Mouse (Mus musculus) adipocyte (in vitro differentiated cells): ENCODE data around the gene Zfyve26.
A peak's percentile ranks its signal among the peaks of the same experiment; 100 is the strongest.
"Not testable (repeated sequence)": the region's sequence is repeated elsewhere in the genome, so short reads cannot be mapped to it uniquely, and the experiment has no call there.

Source experiments
- DNase-seq: peaks from one replicate; pipeline ENCODE4 v3.0.0-alpha.2; 2016; ENCODE audit warnings: low spot score

Zfyve26 gene

GRCm38 (mm10) chr12:79260154-79260553 is 36.0 kb downstream of the Zfyve26 start:
- DNase-seq: no peak

- DNase-seq: no peak
These were observed 41.1 kb downstream of the Zfyve26 start for GRCm38 (mm10) chr12:79254975-79255374.

GRCm38 (mm10) chr12:79253294-79254053 is 42.6 kb downstream of the Zfyve26 start:
- no peak for DNase-seq

- DNase-seq: no peak
These were observed 48.0 kb downstream of the Zfyve26 start for GRCm38 (mm10) chr12:79248110-79248509.

GRCm38 (mm10) chr12:79242921-79243320 is 53.2 kb downstream of the Zfyve26 start:
- no peak for DNase-seq

GRCm38 (mm10) chr12:79241985-79242384 is 54.1 kb downstream of the Zfyve26 start:
- DNase-seq: no peak

GRCm38 (mm10) chr12:79235485-79236080 is 60.5 kb downstream of the Zfyve26 start:
- DNase-seq: peak; percentile 26

GRCm38 (mm10) chr12:79217511-79217910 is 78.6 kb downstream of the Zfyve26 start:
- DNase-seq: no peak

GRCm38 (mm10) chr12:79211447-79211846 is 84.7 kb downstream of the Zfyve26 start:
- no peak for DNase-seq

- peak; percentile 62 for DNase-seq
These were observed 87.2 kb downstream of the Zfyve26 start, which contains the start of gene Rdh12 for GRCm38 (mm10) chr12:79208703-79209464. TSS of gene Rdh12 (plus strand) at chr12:79208914.

GRCm38 (mm10) chr12:79201882-79202281 is 94.2 kb downstream of the Zfyve26 start:
- no peak for DNase-seq

- no peak for DNase-seq
These were observed 99.0 kb downstream of the Zfyve26 start for GRCm38 (mm10) chr12:79197105-79197504.

GRCm38 (mm10) chr12:79193441-79193840 is 102.7 kb downstream of the Zfyve26 start:
- peak; percentile 86 for DNase-seq

GRCm38 (mm10) chr12:79192193-79192592 is 103.9 kb downstream of the Zfyve26 start, which contains the start of gene Rdh11:
TSS of gene Rdh11 (minus strand) at chr12:79192293.
- DNase-seq: no peak

- DNase-seq: peak; percentile 80
These were observed 104.4 kb downstream of the Zfyve26 start for GRCm38 (mm10) chr12:79191701-79192100.

- peak; percentile 71 for DNase-seq
These were observed 105.0 kb downstream of the Zfyve26 start for GRCm38 (mm10) chr12:79190931-79191673.

- not testable (repeated sequence) for DNase-seq
These were observed 110.9 kb downstream of the Zfyve26 start for GRCm38 (mm10) chr12:79185160-79185559.
